Mouse (Mus musculus) bone marrow macrophage, adult 2 months (primary cell): ENCODE data around the gene Vti1b. TPM values are rescaled to one million over a fixed set of nuclear protein-coding genes. Genes with fewer than 3 reads are reported as not detected.
"Not testable (repeated sequence)": the region's sequence is repeated elsewhere in the genome, so short reads cannot be mapped to it uniquely, and the experiment has no call there.

ENCODE experiments used
- H3K27ac ChIP-seq: 2 replicates; pipeline ENCODE4 v1.5.1; 2012; ENCODE audit warnings: low read depth, low read length; ENCODE audit not compliant: insufficient read depth
- H3K4me1 ChIP-seq: 2 replicates; pipeline ENCODE4 v1.6.1; 2012; ENCODE audit warnings: low read length; ENCODE audit not compliant: control insufficient read depth, insufficient read depth
- H3K4me3 ChIP-seq: 2 replicates; pipeline ENCODE4 v1.5.1; 2012; ENCODE audit warnings: mild to moderate bottlenecking, low read length, moderate library complexity; ENCODE audit not compliant: insufficient read depth
- CTCF ChIP-seq: IDR thresholded peaks from 2 replicates; pipeline ENCODE4 v1.5.1; 2012; ENCODE audit warnings: low read depth, mild to moderate bottlenecking, low read length, moderate library complexity
- POLR2A ChIP-seq: IDR thresholded peaks from 2 replicates; pipeline ENCODE4 v1.6.1; 2012; ENCODE audit warnings: mild to moderate bottlenecking, low read depth, low read length, borderline replicate concordance
- polyA plus RNA-seq: library from polyadenylated mRNA; stranded (reverse); fragments of >200 nt; gene quantifications from 2 replicates; pipeline ENCODE4 v1.2.4, GENCODE M21; 2012; ENCODE audit not compliant: missing spikeins, insufficient read depth, insufficient read length

Vti1b gene
- polyA plus RNA-seq, 1 experiment: 77.7 TPM

DNA sequence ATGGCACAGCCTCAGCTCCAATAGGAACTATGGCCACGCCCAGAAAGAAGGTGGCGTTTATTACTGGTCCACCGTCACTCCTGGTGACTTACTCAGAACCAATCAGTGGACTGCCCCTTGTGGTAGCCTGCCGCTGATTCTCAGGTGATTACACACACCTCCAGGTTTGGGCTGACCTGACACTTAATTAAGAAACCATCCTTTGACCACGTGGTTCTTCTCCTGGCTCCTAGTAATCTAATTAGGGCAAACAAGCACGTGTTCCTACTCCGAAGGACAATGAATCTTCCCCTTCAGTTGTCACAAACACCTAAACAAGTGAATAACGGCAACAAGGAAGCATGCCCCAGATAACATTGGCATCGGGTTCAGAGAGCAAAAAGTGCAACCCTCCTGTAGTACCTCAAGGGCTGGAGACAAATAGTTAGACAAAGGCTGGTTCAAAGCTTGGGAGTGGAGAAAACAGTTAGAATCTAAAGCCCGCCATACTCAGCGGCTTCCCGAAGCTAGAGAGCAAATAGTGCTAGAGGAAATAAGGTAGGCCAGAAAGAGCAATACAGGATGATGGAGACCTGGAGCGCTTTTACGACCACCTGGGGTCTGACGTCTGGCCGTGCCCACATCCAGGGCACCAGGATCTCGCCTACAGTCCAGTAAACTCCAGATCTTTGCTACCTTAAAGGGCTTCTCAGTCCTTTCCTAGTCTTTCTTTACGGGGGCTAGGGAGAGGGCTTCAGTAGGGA, 18.6 kb upstream of the Vti1b start:
- peak overlapping the region; percentile 71 for H3K4me3 ChIP-seq
- peak overlapping the region; percentile 21; the same call in 1 of the 2 replicates for H3K27ac ChIP-seq
- TF ChIP-seq POLR2A (no peak), CTCF (no peak)
- peaks cover 6% of the 10 kb centered on the region for H3K4me1 ChIP-seq

DNA sequence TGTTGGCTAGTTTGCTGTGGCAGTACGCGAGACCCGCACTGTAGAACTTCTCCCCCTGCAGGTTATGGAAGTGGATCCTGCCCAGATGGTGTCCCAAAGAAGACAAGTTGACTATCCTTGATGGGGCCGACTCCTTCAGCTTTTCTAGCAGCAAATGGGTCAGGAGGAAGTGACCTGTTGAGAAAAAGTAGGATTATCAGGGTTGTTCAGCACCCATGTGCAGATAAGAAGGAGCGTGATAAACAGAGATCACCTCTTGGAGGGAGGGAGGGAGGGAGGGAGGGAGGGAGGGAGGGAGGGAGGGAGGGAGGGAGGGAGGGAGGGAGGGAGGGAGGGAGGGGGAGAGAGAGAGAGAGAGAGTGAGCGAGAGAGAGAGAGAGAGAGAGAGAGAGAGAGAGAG, 12.7 kb upstream of the Vti1b start:
- not testable (repeated sequence) for H3K4me1 ChIP-seq, H3K27ac ChIP-seq, H3K4me3 ChIP-seq

DNA sequence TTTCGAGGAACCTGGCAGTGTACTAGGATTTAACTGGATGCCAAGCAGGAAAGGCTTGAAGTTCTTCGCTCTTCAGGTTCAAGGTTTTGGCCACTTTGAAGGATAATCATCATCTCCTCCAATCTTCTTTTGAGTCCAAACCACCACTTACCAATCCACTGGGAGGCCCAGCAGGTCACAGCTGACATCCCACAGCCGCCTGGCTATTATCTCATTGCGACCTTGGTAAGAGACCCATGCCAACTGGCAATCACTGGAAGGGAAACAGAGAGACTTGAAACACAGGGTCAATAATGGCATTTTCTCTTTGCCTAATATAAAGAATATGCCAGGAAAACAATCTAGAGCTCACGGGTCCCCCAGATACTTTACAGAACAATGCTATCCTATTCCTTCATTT, 3.5 kb upstream of the Vti1b start:
- no peak overlapping the region for H3K27ac ChIP-seq
- H3K4me3 ChIP-seq: no peak overlapping the region
- 0 out of 2 replicates have a peak, but pooled peaks cover 2% of the 10 kb centered on the region for H3K4me1 ChIP-seq
- TF ChIP-seq CTCF (no peak), POLR2A (no peak)

DNA sequence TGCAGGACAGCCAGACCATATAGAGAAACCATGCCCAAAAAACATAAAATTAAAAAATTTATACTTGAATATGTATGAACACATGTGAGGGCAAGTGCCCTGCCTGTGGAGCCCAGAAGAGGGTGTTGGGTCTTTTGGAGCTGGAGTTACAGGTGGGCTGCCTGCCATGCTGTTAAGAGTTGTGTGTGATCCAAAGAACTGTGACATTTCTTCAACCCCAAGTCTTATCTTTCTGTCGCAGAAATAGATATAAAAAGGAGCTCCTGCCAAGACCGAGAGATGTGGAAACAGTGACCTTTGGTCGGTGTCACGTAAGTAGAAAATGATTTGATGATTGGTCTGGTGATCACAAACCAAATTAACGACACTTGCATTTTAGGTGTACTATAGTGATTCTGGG, 1.3 kb upstream of the Vti1b start:
- Histone ChIP-seq H3K4me1 (peaks cover 8% of the 10 kb centered on the region), H3K27ac (no peak overlapping the region), H3K4me3 (no peak overlapping the region)
- TF ChIP-seq CTCF: no peak
- no peak for TF ChIP-seq POLR2A

DNA sequence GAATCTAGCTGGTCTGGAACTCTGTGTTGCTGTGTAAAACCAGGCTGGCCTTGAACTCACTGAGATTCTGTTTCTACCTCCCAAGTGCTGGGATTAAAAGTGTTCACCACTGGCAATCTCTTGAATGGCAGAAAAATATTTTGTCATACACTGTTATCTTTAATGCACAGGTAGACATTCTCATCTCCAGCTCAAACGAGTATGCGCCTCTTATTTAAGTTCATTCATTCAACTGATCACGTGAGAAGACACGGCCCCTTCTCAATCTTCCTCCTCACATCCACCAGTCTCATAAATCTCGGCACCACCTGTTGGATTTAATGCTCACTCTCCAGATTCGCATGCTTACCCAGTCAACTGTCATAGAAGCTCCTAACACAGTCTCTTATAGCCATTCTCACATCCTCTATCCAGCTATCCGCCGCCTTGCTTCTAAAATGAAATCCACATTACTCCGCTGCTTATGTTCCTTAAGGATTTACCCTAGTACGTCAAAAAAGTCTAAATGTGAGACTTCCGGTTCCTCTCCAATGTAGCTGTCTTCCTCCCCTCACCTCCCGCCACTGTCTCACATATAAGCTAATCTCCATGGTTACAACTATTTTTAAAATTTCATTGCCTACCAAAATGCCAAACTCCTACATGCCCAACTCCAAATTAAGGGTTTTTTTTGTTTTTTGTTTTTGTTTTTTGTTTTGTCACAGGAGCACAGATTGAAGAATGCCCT, 1.0 kb downstream of the Vti1b start:
- no peak for TF ChIP-seq CTCF
- no peak for TF ChIP-seq POLR2A
- Histone ChIP-seq H3K4me3 (peak overlapping the region; percentile 97), H3K4me1 (peaks cover 12% of the 10 kb centered on the region), H3K27ac (peak overlapping the region; percentile 94; the same call in 1 of the 2 replicates)

DNA sequence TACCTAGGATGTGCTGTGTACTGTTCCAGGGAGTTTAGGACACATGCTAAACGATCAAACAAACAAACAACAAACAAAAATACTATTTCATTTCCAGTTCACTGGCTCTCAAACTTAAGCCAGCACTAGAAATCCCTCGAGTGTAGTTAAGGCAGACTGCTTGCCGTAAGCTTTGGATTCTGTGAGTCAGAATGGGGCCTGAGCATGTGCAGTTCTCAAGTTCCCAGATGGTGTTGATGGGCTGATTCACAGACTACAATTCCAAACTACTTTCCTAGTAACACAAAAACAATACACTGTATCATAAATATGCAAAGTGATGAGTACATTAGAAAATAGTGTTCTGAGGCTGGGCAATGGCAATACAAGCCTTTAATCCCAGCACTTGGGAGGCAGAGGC, 2.0 kb downstream of the Vti1b start:
- TF ChIP-seq CTCF: no peak
- TF ChIP-seq POLR2A: no peak
- Histone ChIP-seq H3K4me3 (no peak overlapping the region), H3K4me1 (peaks cover 12% of the 10 kb centered on the region), H3K27ac (no peak overlapping the region)

DNA sequence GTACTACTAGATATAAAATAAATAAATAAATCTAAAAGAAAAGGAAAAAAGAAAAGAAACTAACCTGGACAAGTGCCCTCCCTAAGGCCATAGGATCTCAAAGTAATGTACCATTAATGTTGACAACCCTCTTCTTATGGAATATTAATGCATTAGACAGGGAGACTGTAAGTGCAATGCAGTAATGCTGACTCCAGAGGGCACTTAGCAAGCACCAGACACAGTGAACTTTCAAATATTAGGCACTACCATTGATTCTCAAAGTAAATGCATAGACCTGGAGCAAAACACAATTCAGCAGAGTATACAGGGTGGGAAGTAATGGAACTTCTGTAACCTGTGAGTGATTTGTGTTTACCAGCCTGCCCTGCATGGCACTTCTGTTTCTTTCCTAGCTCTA, 3.3 kb downstream of the Vti1b start:
- H3K4me3 ChIP-seq: no peak overlapping the region
- peaks cover 12% of the 10 kb centered on the region for H3K4me1 ChIP-seq
- no peak overlapping the region for H3K27ac ChIP-seq
- TF ChIP-seq CTCF: no peak
- TF ChIP-seq POLR2A: no peak

DNA sequence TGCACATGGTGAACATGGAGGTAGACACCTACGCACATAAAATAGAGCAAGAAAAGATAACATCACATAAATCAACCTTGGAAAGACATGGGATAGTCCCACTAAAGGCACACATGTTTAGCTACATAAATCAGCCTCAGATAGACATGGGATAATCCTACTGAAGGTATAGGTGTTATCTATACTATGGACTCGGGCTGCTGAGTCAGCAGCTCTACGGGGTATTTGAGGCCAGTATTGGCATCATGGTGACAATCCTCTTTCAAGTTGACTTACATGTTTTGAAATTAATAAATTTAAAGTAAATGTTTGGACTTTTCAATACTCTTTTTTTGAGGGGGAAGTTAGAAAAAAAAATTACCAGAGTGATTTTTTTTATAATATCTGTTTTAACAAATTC, 9.6 kb downstream of the Vti1b start:
- no peaks in the 10 kb centered on the region for H3K4me1 ChIP-seq
- no peak overlapping the region for H3K4me3 ChIP-seq
- no peak for TF ChIP-seq POLR2A
- H3K27ac ChIP-seq: no peak overlapping the region

DNA sequence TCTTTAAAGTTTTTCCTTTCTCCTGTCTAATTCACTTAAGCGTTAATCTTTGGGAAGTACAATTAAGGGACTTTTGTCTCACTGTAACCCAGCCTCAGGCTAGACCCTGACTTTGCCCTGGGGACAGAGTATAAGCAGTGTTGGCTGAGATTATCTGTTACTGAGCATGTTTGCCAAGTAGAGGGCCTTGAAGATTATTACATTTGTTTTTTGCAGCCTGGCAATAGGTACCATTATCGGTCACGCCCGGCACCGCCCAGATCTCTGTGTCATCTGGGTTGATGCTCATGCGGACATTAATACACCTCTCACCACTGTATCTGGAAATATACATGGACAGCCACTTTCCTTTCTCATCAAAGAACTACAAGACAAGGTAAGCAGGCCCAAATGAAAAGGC, 22.8 kb downstream of the Vti1b start:
- no peak for TF ChIP-seq POLR2A
- TF ChIP-seq CTCF: no peak
- no peak overlapping the region for H3K27ac ChIP-seq

DNA sequence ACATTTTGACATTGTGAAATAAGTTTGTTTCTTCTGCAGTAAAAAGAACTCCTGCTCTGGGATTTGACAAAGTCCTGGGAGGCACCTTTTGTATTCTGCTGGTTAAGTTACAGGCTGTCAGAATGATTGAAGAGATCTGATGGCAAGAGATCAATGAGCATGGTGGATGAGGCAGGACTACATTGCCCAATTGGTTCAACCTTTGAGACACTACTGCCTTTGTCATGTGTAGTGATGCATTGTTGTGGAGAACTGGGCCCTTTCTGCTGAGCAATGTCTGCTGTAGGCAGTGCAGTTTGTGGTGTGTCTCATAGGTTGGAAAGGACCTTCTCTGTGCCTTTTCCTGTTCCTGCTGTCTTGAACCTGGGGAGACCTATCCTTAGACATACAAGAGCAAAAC, 31.1 kb downstream of the Vti1b start:
- no peak overlapping the region for H3K4me3 ChIP-seq
- peak overlapping the region; percentile 76 for H3K27ac ChIP-seq
- peaks cover 41% of the 10 kb centered on the region for H3K4me1 ChIP-seq
- TF ChIP-seq POLR2A (no peak), CTCF (no peak)

More for the DNA sequence above, 22.8 kb downstream of the Vti1b start:
- Histone ChIP-seq H3K4me1 (no peaks in the 10 kb centered on the region), H3K4me3 (no peak overlapping the region)
